Mouse (Mus musculus) embryonic facial prominence, embryonic 10.5 days (tissue): Measurements from ENCODE around the gene Gmfg. TPM values are rescaled to one million over a fixed set of nuclear protein-coding genes. Genes with fewer than 3 reads are reported as not detected.
A peak's percentile ranks its signal among the peaks of the same experiment; 100 is the strongest.

ENCODE experiments used
- DNase-seq: peaks from one replicate; pipeline ENCODE4 v3.0.0-alpha.2; 2017; ENCODE audit warnings: low spot score
- H3K27ac ChIP-seq: fragments of 300-500 bp; sonication (generic); replicated peaks from 2 replicates; pipeline ENCODE4 v1.5.1; 2016; ENCODE audit warnings: mild to moderate bottlenecking
- H3K27me3 ChIP-seq: fragments of 300-500 bp; sonication (generic); replicated peaks from 2 replicates; pipeline ENCODE4 v1.6.1; 2016; ENCODE audit warnings: low read depth, mild to moderate bottlenecking; ENCODE audit not compliant: poor library complexity, severe bottlenecking
- H3K36me3 ChIP-seq: fragments of 300-500 bp; sonication (generic); replicated peaks from 2 replicates; pipeline ENCODE4 v1.6.1; 2016; ENCODE audit warnings: mild to moderate bottlenecking, moderate library complexity
- H3K4me1 ChIP-seq: fragments of 300-500 bp; sonication (generic); 2 replicates; pipeline ENCODE4 v1.6.1; 2016
- H3K4me3 ChIP-seq: fragments of 300-500 bp; sonication (generic); 2 replicates; pipeline ENCODE4 v1.5.1; 2016; ENCODE audit warnings: mild to moderate bottlenecking, moderate library complexity
- H3K9me3 ChIP-seq: fragments of 300-500 bp; sonication (generic); 2 replicates; pipeline ENCODE4 v1.6.1; 2016; ENCODE audit warnings: mild to moderate bottlenecking
- WGBS: fragments of 180-500 bp; shearing (Covaris S2); methylation state at CpG from one replicate; pipeline ENCODE4 v1.1.7; 2016; 5-methylcytosine and 5-hydroxymethylcytosine counted together
- polyA plus RNA-seq: library from polyadenylated mRNA; unstranded; fragments of >200 nt; fragmentation: Nextera tagmentation; extraction: Ambion mirVana; gene quantifications from 2 replicates; pipeline ENCODE4 v1.2.1, GENCODE M21; 2016

The Gmfg gene
- polyA plus RNA-seq, 1 experiment from 2014 or later, result 6.9 TPM

GRCm38 (mm10) chr7:28418096-28418670 is 19.1 kb upstream of the Gmfg start:
- Histone ChIP-seq H3K27me3 (no peaks in the 10 kb centered on the region), H3K4me3 (no peak overlapping the region), H3K9me3 (no peaks in the 10 kb centered on the region), H3K27ac (no peak overlapping the region), H3K4me1 (no peaks in the 10 kb centered on the region), H3K36me3 (peaks cover 100% of the 10 kb centered on the region)
- DNase-seq, result no peak
- WGBS, result 71% methylated on average over 8 of the region's 8 CpGs

- Histone ChIP-seq H3K27ac (no peak overlapping the region), H3K27me3 (no peaks in the 10 kb centered on the region), H3K4me1 (no peaks in the 10 kb centered on the region), H3K9me3 (no peaks in the 10 kb centered on the region), H3K36me3 (peaks cover 100% of the 10 kb centered on the region), H3K4me3 (no peak overlapping the region)
- 97% methylated on average over 2 of the region's 2 CpGs for WGBS
- no peak for DNase-seq
Observed at GRCm38 (mm10) chr7:28419416-28419815, 17.8 kb upstream of the Gmfg start.

GRCm38 (mm10) chr7:28423018-28423417 is 14.2 kb upstream of the Gmfg start:
- no peak for DNase-seq
- no peaks in the 10 kb centered on the region for H3K27me3 ChIP-seq
- no peak overlapping the region for H3K4me3 ChIP-seq
- H3K4me1 ChIP-seq, result no peaks in the 10 kb centered on the region
- peaks cover 81% of the 10 kb centered on the region for H3K36me3 ChIP-seq
- WGBS, result 96% methylated on average over 1 of the region's 1 CpGs
- no peak overlapping the region for H3K27ac ChIP-seq
- no peaks in the 10 kb centered on the region for H3K9me3 ChIP-seq

- no peaks in the 10 kb centered on the region for H3K27me3 ChIP-seq
- no peak overlapping the region for H3K27ac ChIP-seq
- peaks cover 64% of the 10 kb centered on the region for H3K36me3 ChIP-seq
- no peak overlapping the region for H3K4me3 ChIP-seq
- H3K9me3 ChIP-seq, result no peaks in the 10 kb centered on the region
- DNase-seq, result no peak
- H3K4me1 ChIP-seq, result peaks cover under 1% of the 10 kb centered on the region; the same call in 1 of the 2 replicates
Observed at GRCm38 (mm10) chr7:28427738-28428137, 9.5 kb upstream of the Gmfg start.

GRCm38 (mm10) chr7:28430512-28430911 is 6.7 kb upstream of the Gmfg start:
- WGBS, result 85% methylated on average over 1 of the region's 1 CpGs
- H3K27ac ChIP-seq, result no peak overlapping the region
- no peaks in the 10 kb centered on the region for H3K27me3 ChIP-seq
- no peak overlapping the region for H3K4me3 ChIP-seq
- H3K36me3 ChIP-seq, result peaks cover 52% of the 10 kb centered on the region
- no peaks in the 10 kb centered on the region for H3K9me3 ChIP-seq
- no peak for DNase-seq
- H3K4me1 ChIP-seq, result peaks cover 26% of the 10 kb centered on the region

- Histone ChIP-seq H3K36me3 (peaks cover 48% of the 10 kb centered on the region), H3K27ac (no peak overlapping the region), H3K4me3 (no peak overlapping the region), H3K27me3 (no peaks in the 10 kb centered on the region), H3K9me3 (no peaks in the 10 kb centered on the region), H3K4me1 (peaks cover 32% of the 10 kb centered on the region)
- no peak for DNase-seq
- WGBS, result 91% methylated on average over 2 of the region's 2 CpGs
Observed at GRCm38 (mm10) chr7:28432252-28432651, 5.0 kb upstream of the Gmfg start.

- 8% methylated on average over 66 of the region's 70 CpGs for WGBS
- DNase-seq, result no peak
- H3K9me3 ChIP-seq, result no peaks in the 10 kb centered on the region
- H3K27me3 ChIP-seq, result no peaks in the 10 kb centered on the region
- peak overlapping the region; percentile 93 for H3K4me3 ChIP-seq
- peak overlapping the region; percentile 90 for H3K27ac ChIP-seq
- H3K4me1 ChIP-seq, result peaks cover 35% of the 10 kb centered on the region
- H3K36me3 ChIP-seq, result peaks cover 30% of the 10 kb centered on the region
Observed at GRCm38 (mm10) chr7:28435660-28436259, 1.5 kb upstream of the Gmfg start.

GRCm38 (mm10) chr7:28436271-28436904 is 859 bp upstream of the Gmfg start:
- under 1% methylated on average over 62 of the region's 64 CpGs for WGBS
- peak overlapping the region; percentile 90 for H3K27ac ChIP-seq
- peak; percentile 100 for DNase-seq

GRCm38 (mm10) chr7:28437964-28438363 is 717 bp downstream of the Gmfg start:
- Histone ChIP-seq H3K9me3 (no peaks in the 10 kb centered on the region), H3K36me3 (peaks cover 8% of the 10 kb centered on the region), H3K4me1 (peaks cover 33% of the 10 kb centered on the region), H3K4me3 (no peak overlapping the region), H3K27ac (no peak overlapping the region), H3K27me3 (no peaks in the 10 kb centered on the region)
- no peak for DNase-seq

More at GRCm38 (mm10) chr7:28436271-28436904, 859 bp upstream of the Gmfg start:
- peak overlapping the region; percentile 93 for H3K4me3 ChIP-seq
- H3K27me3 ChIP-seq, result no peaks in the 10 kb centered on the region
- peaks cover 23% of the 10 kb centered on the region for H3K36me3 ChIP-seq
- peaks cover 35% of the 10 kb centered on the region for H3K4me1 ChIP-seq
- no peaks in the 10 kb centered on the region for H3K9me3 ChIP-seq

- H3K4me1 ChIP-seq, result peaks cover 25% of the 10 kb centered on the region
- no peak overlapping the region for H3K27ac ChIP-seq
- H3K9me3 ChIP-seq, result no peaks in the 10 kb centered on the region
- no peaks in the 10 kb centered on the region for H3K27me3 ChIP-seq
- DNase-seq, result no peak
- no peak overlapping the region for H3K4me3 ChIP-seq
- H3K36me3 ChIP-seq, result no peaks in the 10 kb centered on the region
- WGBS, result 89% methylated on average over 2 of the region's 2 CpGs
Observed at GRCm38 (mm10) chr7:28438771-28439170, 1.5 kb downstream of the Gmfg start.

GRCm38 (mm10) chr7:28440739-28441138 is 3.5 kb downstream of the Gmfg start:
- H3K27me3 ChIP-seq, result peaks cover 10% of the 10 kb centered on the region
- no peak overlapping the region for H3K4me3 ChIP-seq
- no peak for DNase-seq
- H3K9me3 ChIP-seq, result no peaks in the 10 kb centered on the region
- WGBS, result 52% methylated on average over 2 of the region's 2 CpGs
- H3K36me3 ChIP-seq, result no peaks in the 10 kb centered on the region
- no peak overlapping the region for H3K27ac ChIP-seq
- H3K4me1 ChIP-seq, result peaks cover 8% of the 10 kb centered on the region; the same call in 1 of the 2 replicates

- H3K9me3 ChIP-seq, result no peaks in the 10 kb centered on the region
- WGBS, result 87% methylated on average over 14 of the region's 14 CpGs
- H3K4me3 ChIP-seq, result no peak overlapping the region
- H3K4me1 ChIP-seq, result peaks cover 6% of the 10 kb centered on the region; the same call in 1 of the 2 replicates
- no peaks in the 10 kb centered on the region for H3K36me3 ChIP-seq
- no peak overlapping the region for H3K27ac ChIP-seq
- DNase-seq, result no peak
- peaks cover 17% of the 10 kb centered on the region for H3K27me3 ChIP-seq
Observed at GRCm38 (mm10) chr7:28441776-28442485, 4.7 kb downstream of the Gmfg start.
